Mouse (Mus musculus) right cerebral cortex, postnatal 14 days (tissue): ENCODE data around the gene Gm16181.

ENCODE experiments used
- DNase-seq: peaks from one replicate; pipeline ENCODE4 v3.0.0; 2022

Gene Gm16181

GRCm38 (mm10) chr17:35195631-35196320, 24.9 kb upstream of the Gm16181 start:
- DNase-seq: peak; percentile 90

- no peak for DNase-seq
These were observed 24.4 kb upstream of the Gm16181 start for GRCm38 (mm10) chr17:35196321-35196641.

GRCm38 (mm10) chr17:35197126-35197525, 23.5 kb upstream of the Gm16181 start:
- DNase-seq: no peak

- no peak for DNase-seq
These were observed 22.6 kb upstream of the Gm16181 start for GRCm38 (mm10) chr17:35198029-35198428.

GRCm38 (mm10) chr17:35198946-35199345, 21.7 kb upstream of the Gm16181 start:
- DNase-seq: no peak

- DNase-seq: no peak
These were observed 20.2 kb upstream of the Gm16181 start for GRCm38 (mm10) chr17:35200398-35200797.

- DNase-seq: no peak
These were observed 19.5 kb upstream of the Gm16181 start for GRCm38 (mm10) chr17:35201128-35201527.

- DNase-seq: no peak
These were observed 18.8 kb upstream of the Gm16181 start, which contains the start of gene Tnf for GRCm38 (mm10) chr17:35201787-35202186. Gene Tnf (minus strand): TSS chr17:35202007.

- no peak for DNase-seq
These were observed 18.2 kb upstream of the Gm16181 start for GRCm38 (mm10) chr17:35202442-35202841.

- no peak for DNase-seq
These were observed 15.9 kb upstream of the Gm16181 start, which contains the start of gene Lta for GRCm38 (mm10) chr17:35204494-35205379. Gene Lta (minus strand): TSS chr17:35205351.

- no peak for DNase-seq
These were observed 15.3 kb upstream of the Gm16181 start for GRCm38 (mm10) chr17:35205380-35205769.

- no peak for DNase-seq
These were observed 10.7 kb upstream of the Gm16181 start for GRCm38 (mm10) chr17:35209785-35210535.

- DNase-seq: no peak
These were observed 10.0 kb upstream of the Gm16181 start for GRCm38 (mm10) chr17:35210593-35210992.

- DNase-seq: no peak
These were observed 7.6 kb upstream of the Gm16181 start for GRCm38 (mm10) chr17:35213071-35213470.

- DNase-seq: no peak
These were observed 2.0 kb upstream of the Gm16181 start for GRCm38 (mm10) chr17:35218516-35219193.

GRCm38 (mm10) chr17:35219601-35220041, 1.0 kb upstream of the Gm16181 start:
- no peak for DNase-seq

- DNase-seq: no peak
These were observed 1.7 kb downstream of the Gm16181 start for GRCm38 (mm10) chr17:35222299-35222698.

GRCm38 (mm10) chr17:35224641-35225040, 4.0 kb downstream of the Gm16181 start:
- no peak for DNase-seq

GRCm38 (mm10) chr17:35225456-35225855, 4.8 kb downstream of the Gm16181 start:
- no peak for DNase-seq

- no peak for DNase-seq
These were observed 6.0 kb downstream of the Gm16181 start for GRCm38 (mm10) chr17:35226561-35227046.

GRCm38 (mm10) chr17:35231022-35231421, 10.4 kb downstream of the Gm16181 start:
- no peak for DNase-seq

GRCm38 (mm10) chr17:35232043-35232442, 11.4 kb downstream of the Gm16181 start:
- DNase-seq: peak; percentile 87
